Mouse (Mus musculus): Measurements from ENCODE around the gene Vps72.

Gene Vps72

DNA sequence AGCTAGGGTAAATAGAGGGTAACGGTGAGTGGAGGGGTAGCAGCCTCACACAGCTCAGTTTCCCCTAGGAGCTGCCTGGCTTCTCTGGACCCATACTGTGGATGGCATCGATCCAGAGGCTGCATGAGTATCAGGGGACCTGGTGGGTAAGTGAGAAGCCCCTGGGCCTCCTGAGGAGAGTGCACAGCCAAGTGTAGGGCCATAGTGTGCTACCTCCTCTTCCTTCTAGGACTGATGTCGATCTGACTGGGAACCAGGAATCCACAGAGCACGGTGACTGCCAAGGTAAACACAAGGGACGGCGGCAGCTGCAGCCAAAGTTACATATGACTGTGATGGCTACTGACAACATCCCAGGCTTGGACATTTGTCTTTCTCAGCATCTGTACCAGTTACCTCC, 60.3 kb downstream of the Vps72 start:
- DNase-seq (ENCODE audit: low spot score): no peak

Data from ovary, postnatal 14 days (tissue).